Mouse (Mus musculus): ENCODE data around the gene Higd1b.

The Higd1b gene

GRCm38 (mm10) chr11:102837385-102837784, 1.7 kb downstream of the Higd1b start:
- in situ Hi-C loops (cut with MboI; ENCODE audit: low sequenced_read_pairs): no loop called here

DNA sequence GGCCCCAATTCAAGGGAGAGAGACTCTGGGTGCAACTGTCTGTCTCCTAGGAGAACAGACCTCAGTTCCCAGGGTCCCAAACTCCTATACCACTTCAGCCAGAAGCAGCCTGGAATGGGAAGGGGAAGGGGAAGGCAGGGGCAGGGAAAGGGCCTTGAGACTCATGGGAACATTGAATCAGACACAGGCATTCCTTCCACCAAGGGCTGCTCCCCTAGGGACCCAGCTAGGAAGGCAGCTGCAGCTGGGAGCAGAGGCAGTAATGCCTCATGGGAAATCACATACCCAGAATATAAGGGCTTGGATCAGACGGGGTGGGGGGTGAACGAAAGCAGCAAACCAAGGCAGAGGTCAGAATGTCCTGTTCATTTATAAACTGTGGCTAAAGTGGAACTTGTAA, 2.5 kb downstream of the Higd1b start:
- in situ Hi-C loops (cut with MboI; ENCODE audit: low sequenced_read_pairs): no loop called here

DNA sequence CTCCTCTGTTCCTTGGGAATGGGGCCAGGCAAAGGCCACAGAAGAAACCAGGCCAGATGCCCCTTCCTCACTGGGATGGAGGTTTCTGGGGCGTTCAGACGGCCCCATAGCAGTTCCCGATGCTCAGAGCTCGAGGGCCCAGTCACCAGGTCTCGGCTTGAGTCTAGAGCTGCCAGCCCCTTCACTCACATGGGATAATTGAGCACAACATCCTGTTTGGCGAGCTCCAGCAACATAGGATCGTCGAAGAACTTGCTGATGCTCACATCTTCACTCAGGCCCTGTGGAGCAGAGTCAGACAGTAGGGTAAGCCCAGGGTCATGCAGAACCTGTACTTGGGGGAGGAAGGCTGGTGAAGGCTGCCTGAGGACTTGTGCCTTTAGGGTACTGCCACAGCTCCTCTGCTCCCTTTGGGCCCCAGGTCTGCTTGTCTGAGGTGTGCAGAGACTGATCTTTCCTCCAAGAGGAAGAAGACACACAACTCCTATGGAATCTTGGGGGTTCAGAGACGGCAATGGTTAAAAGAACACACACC, 3.0 kb downstream of the Higd1b start:
- in situ Hi-C loops (cut with MboI; ENCODE audit: low sequenced_read_pairs): no loop called here

DNA sequence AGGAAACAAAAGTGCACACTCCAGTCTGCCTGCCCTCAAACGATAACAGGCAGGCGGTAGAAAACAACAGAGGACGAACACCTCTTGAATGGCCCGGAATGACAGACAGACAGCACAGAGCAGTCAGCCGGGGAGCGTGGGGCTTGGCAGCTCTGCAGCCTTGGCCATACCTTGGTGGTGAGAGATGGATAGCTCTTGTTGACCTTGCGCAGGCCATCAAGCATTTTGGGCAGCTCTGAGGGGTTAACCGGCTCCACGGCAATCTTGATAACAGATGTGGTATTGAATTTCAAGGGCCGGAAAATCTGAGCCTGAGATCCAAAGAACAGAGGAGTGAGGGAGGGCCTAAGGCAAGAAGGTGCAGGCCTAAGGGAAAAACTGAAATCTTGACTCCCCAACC, 10.3 kb downstream of the Higd1b start:
- in situ Hi-C loops (cut with MboI; ENCODE audit: low sequenced_read_pairs): no loop called here

GRCm38 (mm10) chr11:102851883-102852282, 16.2 kb downstream of the Higd1b start:
- in situ Hi-C loops (cut with MboI; ENCODE audit: low sequenced_read_pairs): no loop called here

GRCm38 (mm10) chr11:102853760-102854159, 18.1 kb downstream of the Higd1b start:
- in situ Hi-C loops (cut with MboI; ENCODE audit: low sequenced_read_pairs): no loop called here

GRCm38 (mm10) chr11:102855941-102856340, 20.3 kb downstream of the Higd1b start:
- in situ Hi-C loops (cut with MboI; ENCODE audit: low sequenced_read_pairs): no loop called here

GRCm38 (mm10) chr11:102858951-102859350, 23.3 kb downstream of the Higd1b start:
- in situ Hi-C loops (cut with MboI; ENCODE audit: low sequenced_read_pairs): no loop called here

DNA sequence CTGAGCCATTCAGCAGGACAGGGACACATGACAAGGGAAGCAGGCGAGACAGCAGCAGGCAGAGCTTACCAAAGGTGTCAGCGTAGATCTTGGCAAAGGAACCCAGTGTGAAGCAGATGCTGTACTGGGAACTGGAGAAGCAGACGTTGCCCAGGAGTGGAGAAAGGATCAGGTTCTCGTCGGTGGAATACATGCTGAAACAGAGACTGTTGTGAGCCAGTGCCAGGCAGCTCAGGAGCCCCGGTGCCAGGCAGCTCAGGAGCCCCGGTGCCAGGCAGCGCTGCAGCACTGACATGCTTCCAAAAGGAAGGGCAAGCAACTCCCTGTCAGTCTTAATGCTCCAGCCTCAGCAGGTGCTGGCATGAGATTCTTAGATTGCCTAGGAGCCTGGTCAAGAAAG, 24.3 kb downstream of the Higd1b start:
- in situ Hi-C loops (cut with MboI; ENCODE audit: low sequenced_read_pairs): no loop called here

GRCm38 (mm10) chr11:102864272-102864671, 28.6 kb downstream of the Higd1b start:
- in situ Hi-C loops (cut with MboI; ENCODE audit: low sequenced_read_pairs): no loop called here

- in situ Hi-C loops (cut with MboI; ENCODE audit: low sequenced_read_pairs): no loop called here
Measured at GRCm38 (mm10) chr11:102874801-102875334, 39.2 kb downstream of the Higd1b start.

DNA sequence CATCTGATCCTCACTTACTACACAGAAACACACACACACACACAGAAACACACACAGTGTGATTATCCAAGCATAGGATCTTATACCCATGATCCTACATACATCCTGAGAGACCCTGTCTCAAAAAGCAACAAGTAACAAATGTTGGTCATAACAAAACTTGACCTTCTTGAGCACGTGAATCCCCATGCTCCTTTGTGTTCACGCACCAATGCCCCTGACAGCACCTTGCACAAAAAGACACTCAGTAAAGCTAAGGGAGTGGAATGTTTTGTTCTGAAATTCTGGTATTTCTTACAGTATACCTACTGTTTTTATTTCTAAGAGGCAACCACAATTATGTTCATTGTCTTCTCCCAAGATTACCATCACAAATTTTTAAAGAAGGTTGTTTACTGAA, 43.9 kb downstream of the Higd1b start:
- in situ Hi-C loops (cut with MboI; ENCODE audit: low sequenced_read_pairs): no loop called here

DNA sequence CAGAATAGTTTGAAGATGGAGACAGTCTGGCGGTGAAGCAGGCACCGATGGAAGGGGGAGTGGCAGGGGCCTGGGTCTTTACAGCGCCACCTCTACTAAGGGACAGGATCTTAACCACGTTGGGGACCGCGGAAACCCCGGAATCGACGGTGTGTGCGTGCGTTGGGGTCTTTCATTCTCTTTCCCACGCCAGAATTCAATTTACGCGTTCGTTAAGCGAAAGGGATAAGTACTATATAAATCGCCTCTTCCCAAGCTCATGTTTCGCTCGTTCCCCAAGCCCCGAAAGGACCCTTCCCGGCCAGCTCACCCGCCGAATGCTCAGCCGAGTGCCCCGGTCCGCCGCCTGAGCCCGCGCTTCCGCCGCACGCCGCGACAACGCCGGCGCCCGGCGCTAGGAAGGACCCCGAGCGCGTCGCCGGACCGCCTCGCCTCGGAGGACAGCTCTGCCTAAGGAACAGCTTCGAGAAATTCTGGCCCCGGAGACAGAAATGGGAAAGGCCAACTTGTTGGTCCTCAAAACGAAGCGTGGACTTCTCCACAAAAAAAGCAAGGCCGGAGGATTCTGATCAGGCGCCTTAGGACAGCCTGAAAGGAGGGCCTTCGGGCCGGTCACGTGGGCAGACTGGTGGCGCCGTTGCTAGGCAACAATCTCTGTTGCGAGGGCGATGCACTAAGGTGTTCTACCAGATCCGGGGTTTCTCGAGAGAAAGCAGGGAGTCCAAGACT, 45.1 kb downstream of the Higd1b start, which contains the start of the genes Eftud2 and Ccdc103:
Eftud2 (minus strand) TSS at position 401 of the 729 bp plus-strand sequence.
Ccdc103 (plus strand) TSS at position 620 of the 729 bp plus-strand sequence.
- in situ Hi-C loops (cut with MboI; ENCODE audit: low sequenced_read_pairs): no loop called here

- in situ Hi-C loops (cut with MboI; ENCODE audit: low sequenced_read_pairs): no loop called here
Measured at GRCm38 (mm10) chr11:102881314-102882198, 45.9 kb downstream of the Higd1b start.

DNA sequence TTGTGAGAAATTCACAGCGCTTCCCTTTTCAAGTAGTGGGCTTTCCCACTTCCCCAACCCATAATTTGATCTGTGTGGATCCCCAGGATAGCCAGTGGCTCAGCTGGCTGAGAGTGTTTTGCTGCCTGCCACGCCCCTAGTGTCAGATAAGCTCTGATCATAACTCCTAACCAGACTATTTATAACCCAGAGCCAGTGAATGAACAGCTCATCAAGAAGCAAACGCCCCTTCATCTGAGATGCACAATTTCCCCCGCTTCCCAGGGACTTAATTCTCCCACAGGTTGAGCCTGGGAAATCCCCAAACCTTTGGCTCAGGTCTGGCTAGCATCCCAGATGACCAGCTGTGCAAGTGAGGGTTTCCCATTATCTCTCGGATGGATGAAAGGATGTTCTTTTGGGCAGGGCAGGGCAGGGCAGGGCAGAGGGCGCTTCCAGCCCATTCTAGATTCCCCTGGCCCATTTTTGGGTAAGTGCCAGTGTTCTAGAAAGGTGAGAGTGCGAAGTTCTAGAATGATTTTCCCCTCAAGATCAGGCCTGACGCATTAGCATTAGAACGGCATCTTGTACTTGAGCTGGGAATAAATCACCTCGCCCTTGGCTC, 49.1 kb downstream of the Higd1b start, which contains the start of gene Fam187a:
Fam187a (plus strand) TSS at position 554 of the 604 bp plus-strand sequence.
- in situ Hi-C loops (cut with MboI; ENCODE audit: low sequenced_read_pairs): no loop called here

DNA sequence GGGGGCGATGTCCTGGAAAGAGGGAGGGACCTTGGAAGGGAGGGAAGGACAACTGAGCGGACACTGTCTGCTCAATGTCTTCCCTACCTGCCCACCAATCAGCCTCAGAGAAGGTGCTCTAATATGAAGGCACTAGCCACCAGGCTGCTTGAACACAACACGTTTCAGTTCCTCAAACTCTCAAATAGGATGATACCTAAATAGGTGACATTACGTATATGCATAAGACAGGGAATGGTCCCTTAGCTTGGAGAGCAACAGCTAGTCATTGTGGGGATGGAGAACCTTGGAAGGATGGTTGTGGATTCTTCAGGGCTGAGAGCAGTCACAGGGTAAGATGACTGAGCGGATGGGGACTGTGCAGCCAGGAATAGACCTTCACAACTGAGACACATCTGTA, 51.8 kb downstream of the Higd1b start:
- in situ Hi-C loops (cut with MboI; ENCODE audit: low sequenced_read_pairs): no loop called here

Measured in CH12F3 (cell line).